8 mouse cellular contexts compared by ENCODE assay signal in the genomic region with DNA sequence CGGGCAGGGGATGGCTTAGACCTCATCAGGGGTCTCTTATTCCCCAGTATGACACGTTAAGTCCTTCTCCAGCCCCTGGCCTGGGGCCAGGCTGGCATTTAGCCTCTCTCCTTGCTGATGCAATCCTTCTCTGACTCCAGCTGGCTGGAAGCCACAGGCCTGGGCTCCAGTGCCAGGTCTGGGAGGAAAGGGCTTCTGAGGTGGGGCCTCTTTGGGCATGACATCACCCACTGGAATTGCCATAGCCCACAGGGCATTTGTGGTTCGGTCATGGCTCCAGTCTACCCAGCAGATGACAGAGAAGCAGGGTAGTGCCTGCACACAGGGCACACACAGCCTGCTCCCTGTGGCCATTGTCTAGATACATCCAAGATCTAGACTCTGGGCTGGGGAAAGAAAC. TPM values are rescaled to one million over a fixed set of nuclear protein-coding genes. Genes with fewer than 3 reads are reported as not detected.
DNase-seq lines count a peak whose midpoint lies in the region; ATAC-seq and TF ChIP-seq lines count a peak whose summit lies in the region.

No protein-coding gene starts in this region.

- CTCF ChIA-PET in Patski (lab: Charles Lee): interaction anchor here (1.0 to 1.7 kb wide), 3 partner anchors 11 to 14 kb away, joined by 3 to 6 read pairs (median 5); partner anchors contain the start of gene Dusp8

- TF ChIP-seq CTCF in kidney, adult 2 months (conservative IDR thresholded peaks at IDR 0.05; ENCODE audit: insufficient read depth, insufficient read length, low read depth, low read length): no peak
- no peak for TF ChIP-seq CTCF in Patski (IDR thresholded peaks at IDR 0.05)
- TF ChIP-seq CTCF in liver, postnatal 0 days (IDR thresholded peaks at IDR 0.05; ENCODE audit: low read depth): no peak

- in situ Hi-C loops in Patski (cut with MboI; ENCODE audit: low pct_unique_long_range_greater_than_20kb): loop anchor here (25.0 kb wide), 1 partner anchor 523 kb away; the partner anchor contains the start of gene Ap2a2

- no peak for TF ChIP-seq EP300 in liver, postnatal 0 days (IDR thresholded peaks at IDR 0.05; ENCODE audit: low read depth)

- H3K4me2 ChIP-seq in kidney, embryonic 14.5 days (replicated peaks; ENCODE audit: low read depth, low read length): no peak overlapping the region
- H3K4me2 ChIP-seq in heart, embryonic 15.5 days: 0 out of 2 replicates have a peak overlapping the region, but pooled peaks have one; percentile 14
- no peak overlapping the region for H3K4me2 ChIP-seq in liver, postnatal 0 days (ENCODE audit: low read depth, low read length)

- DNase-seq in kidney, adult 2 months: peak; percentile 84
- DNase-seq in Patski (ENCODE audit: low read depth, low spot score): peak; percentile 95
- peak; percentile 96 to 99 for DNase-seq in cerebellum, postnatal 14 days
- peak; percentile 64 for DNase-seq in liver, postnatal 0 days
- DNase-seq in thymus, postnatal 10 days (ENCODE audit: low spot score in 2 of 2): no peak
- DNase-seq in spleen, adult 18-20 months: no peak

- H3K27me3 ChIP-seq in kidney, adult 2 months (replicated peaks; ENCODE audit: control insufficient read depth, insufficient read depth, low read length): no peaks in the 10 kb centered on the region
- H3K27me3 ChIP-seq in kidney, embryonic 14.5 days (ENCODE audit: control insufficient read depth, insufficient read depth, low read length): peaks cover 45% of the 10 kb centered on the region
- no peaks in the 10 kb centered on the region for H3K27me3 ChIP-seq in Patski
- H3K27me3 ChIP-seq in heart, embryonic 15.5 days: peaks cover 26% of the 10 kb centered on the region
- peaks cover 57% of the 10 kb centered on the region for H3K27me3 ChIP-seq in liver, postnatal 0 days (ENCODE audit: insufficient read depth, low read length)

- no peaks in the 10 kb centered on the region for H3K9me3 ChIP-seq in kidney, embryonic 14.5 days (ENCODE audit: control insufficient read depth, low read length)
- H3K9me3 ChIP-seq in heart, embryonic 15.5 days (replicated peaks): no peaks in the 10 kb centered on the region
- no peaks in the 10 kb centered on the region for H3K9me3 ChIP-seq in liver, postnatal 0 days (ENCODE audit: low read length)

- no peak overlapping the region for H3K27ac ChIP-seq in kidney, adult 2 months (ENCODE audit: insufficient read depth, low read depth, low read length)
- no peak overlapping the region for H3K27ac ChIP-seq in kidney, embryonic 14.5 days (ENCODE audit: low read depth, low read length)
- H3K27ac ChIP-seq in heart, embryonic 15.5 days: peak overlapping the region; percentile 83
- no peak overlapping the region for H3K27ac ChIP-seq in liver, postnatal 0 days (ENCODE audit: low read depth)

- H3K4me1 ChIP-seq in kidney, adult 2 months (ENCODE audit: control insufficient read depth, insufficient read depth, low read length): no peaks in the 10 kb centered on the region
- H3K4me1 ChIP-seq in kidney, embryonic 14.5 days (ENCODE audit: control insufficient read depth, insufficient read depth, low read length): 0 out of 2 replicates have a peak, but pooled peaks cover 4% of the 10 kb centered on the region
- peaks cover 49% of the 10 kb centered on the region for H3K4me1 ChIP-seq in heart, embryonic 15.5 days (replicated peaks)
- H3K4me1 ChIP-seq in liver, postnatal 0 days (ENCODE audit: insufficient read depth): peaks cover 51% of the 10 kb centered on the region

- no peak overlapping the region for H3K4me3 ChIP-seq in kidney, adult 2 months (ENCODE audit: insufficient read depth, low read depth, low read length)
- H3K4me3 ChIP-seq in kidney, embryonic 14.5 days (ENCODE audit: low read length): no peak overlapping the region
- H3K4me3 ChIP-seq in heart, embryonic 15.5 days: no peak overlapping the region
- H3K4me3 ChIP-seq in liver, postnatal 0 days (ENCODE audit: low read depth, low read length): no peak overlapping the region

- 39% methylated on average over 3 of the region's 3 CpGs for WGBS in kidney, adult 2 months
- WGBS in kidney, embryonic 14.5 days: 52% methylated on average over 3 of the region's 3 CpGs
- 28% methylated on average over 3 of the region's 3 CpGs for WGBS in heart, embryonic 15.5 days
- WGBS in liver, postnatal 0 days (ENCODE audit: insufficient replicate concordance): 54% methylated on average over 3 of the region's 3 CpGs

- no peak for TF ChIP-seq POLR2A in kidney, adult 2 months (IDR thresholded peaks at IDR 0.05; ENCODE audit: low read depth, low read length)

- no peak overlapping the region for H3K9ac ChIP-seq in kidney, embryonic 14.5 days (ENCODE audit: low read depth, low read length)
- H3K9ac ChIP-seq in heart, embryonic 15.5 days: 0 out of 2 replicates have a peak overlapping the region, but pooled peaks have one; percentile 16
- H3K9ac ChIP-seq in liver, postnatal 0 days (replicated peaks): no peak overlapping the region

- H3K36me3 ChIP-seq in kidney, adult 2 months (ENCODE audit: control insufficient read depth, insufficient read depth, low read length): no peaks in the 10 kb centered on the region
- H3K36me3 ChIP-seq in kidney, embryonic 14.5 days (ENCODE audit: control insufficient read depth, insufficient read depth, low read length): no peaks in the 10 kb centered on the region
- peaks cover 35% of the 10 kb centered on the region for H3K36me3 ChIP-seq in heart, embryonic 15.5 days
- H3K36me3 ChIP-seq in liver, postnatal 0 days (replicated peaks; ENCODE audit: insufficient read depth, low read length): peaks cover 24% of the 10 kb centered on the region; the same call in 1 of the 2 replicates

- POLR2A ChIA-PET in Patski (lab: Charles Lee): interaction anchor here (3.9 kb wide), 1 partner anchor 10 kb away, joined by 27 read pairs; the partner anchor contains the start of gene Dusp8

- no peak for ATAC-seq in kidney, embryonic 14.5 days (ENCODE audit: low FRiP score, low TSS enrichment)
- peak; percentile 71 for ATAC-seq in Patski
- peak; percentile 80 for ATAC-seq in heart, embryonic 15.5 days (replicated peaks; ENCODE audit: insufficient number of reproducible peaks, insufficient read depth, low FRiP score, low read depth)
- peak; percentile 10; the same call in 1 of the 2 replicates for ATAC-seq in liver, postnatal 0 days

RNA-seq across cellular contexts. Expression of gene Dusp8, which starts 10.8 kb away (rescaled TPM):
- 3.6 and 3.7 TPM in 2 replicates for polyA plus RNA-seq in kidney, adult 2 months (2012; rRNA removed)
- 1.2 and 1.3 TPM in 2 replicates for polyA plus RNA-seq in kidney, embryonic 14.5 days (2014; fragmentation: Nextera tagmentation; extraction: Ambion mirVana)
- 15.2 TPM for polyA plus RNA-seq in Patski (2021)
- polyA plus RNA-seq in heart, embryonic 15.5 days (2015; fragmentation: Nextera tagmentation; extraction: Ambion mirVana): 11.5 and 12.2 TPM in 2 replicates
- polyA plus RNA-seq in liver, postnatal 0 days (2015; fragmentation: Nextera tagmentation; extraction: Ambion mirVana): 1.8 TPM in 2 replicates

RNA-seq across cellular contexts. Expression of gene Mob2, which starts 24.0 kb away (rescaled TPM):
- polyA plus RNA-seq in kidney, adult 2 months (2012; rRNA removed): 44.0 and 45.3 TPM in 2 replicates
- polyA plus RNA-seq in kidney, embryonic 14.5 days (2014; fragmentation: Nextera tagmentation; extraction: Ambion mirVana): 63.8 and 65.8 TPM in 2 replicates
- polyA plus RNA-seq in Patski (2021): 35.2 TPM
- 43.4 and 52.7 TPM in 2 replicates for polyA plus RNA-seq in heart, embryonic 15.5 days (2015; fragmentation: Nextera tagmentation; extraction: Ambion mirVana)
- polyA plus RNA-seq in liver, postnatal 0 days (2015; fragmentation: Nextera tagmentation; extraction: Ambion mirVana): 38.5 and 40.8 TPM in 2 replicates

RNA-seq across cellular contexts. Expression of gene Gm45618, which starts 35.7 kb away (rescaled TPM):
- not detected in 2 replicates for polyA plus RNA-seq in kidney, adult 2 months (2012; rRNA removed)
- polyA plus RNA-seq in kidney, embryonic 14.5 days (2014; fragmentation: Nextera tagmentation; extraction: Ambion mirVana): not detected in 2 replicates
- polyA plus RNA-seq in Patski (2021): not detected
- not detected in 2 replicates for polyA plus RNA-seq in heart, embryonic 15.5 days (2015; fragmentation: Nextera tagmentation; extraction: Ambion mirVana)
- polyA plus RNA-seq in liver, postnatal 0 days (2015; fragmentation: Nextera tagmentation; extraction: Ambion mirVana): not detected in 2 replicates

RNA-seq across cellular contexts. Expression of gene Gm39115, which starts 51.0 kb away (rescaled TPM):
- polyA plus RNA-seq in kidney, adult 2 months (2012; rRNA removed): not detected in 2 replicates
- not detected in 2 replicates for polyA plus RNA-seq in kidney, embryonic 14.5 days (2014; fragmentation: Nextera tagmentation; extraction: Ambion mirVana)
- not detected for polyA plus RNA-seq in Patski (2021)
- polyA plus RNA-seq in heart, embryonic 15.5 days (2015; fragmentation: Nextera tagmentation; extraction: Ambion mirVana): not detected in 2 replicates
- not detected in 2 replicates for polyA plus RNA-seq in liver, postnatal 0 days (2015; fragmentation: Nextera tagmentation; extraction: Ambion mirVana)

RNA-seq across cellular contexts. Expression of gene Gm45337, which starts 59.6 kb away (rescaled TPM):
- not detected in 2 replicates for polyA plus RNA-seq in kidney, adult 2 months (2012; rRNA removed)
- not detected in 2 replicates for polyA plus RNA-seq in kidney, embryonic 14.5 days (2014; fragmentation: Nextera tagmentation; extraction: Ambion mirVana)
- polyA plus RNA-seq in Patski (2021): not detected
- not detected in 2 replicates for polyA plus RNA-seq in heart, embryonic 15.5 days (2015; fragmentation: Nextera tagmentation; extraction: Ambion mirVana)
- polyA plus RNA-seq in liver, postnatal 0 days (2015; fragmentation: Nextera tagmentation; extraction: Ambion mirVana): not detected in 2 replicates

Comparison
In these comparisons a context has a peak if more than half of its experiments do, and no peak if none do; other contexts are left out.
1. DNase-seq: peak in kidney, adult 2 months (single experiment), Patski (single experiment), cerebellum, postnatal 14 days (2 of 2) and liver, postnatal 0 days (single experiment); none in thymus, postnatal 10 days (0 of 2) and spleen, adult 18-20 months (0 of 2).